ENCODE assay signal across 8 mouse cellular contexts in the genomic region with DNA sequence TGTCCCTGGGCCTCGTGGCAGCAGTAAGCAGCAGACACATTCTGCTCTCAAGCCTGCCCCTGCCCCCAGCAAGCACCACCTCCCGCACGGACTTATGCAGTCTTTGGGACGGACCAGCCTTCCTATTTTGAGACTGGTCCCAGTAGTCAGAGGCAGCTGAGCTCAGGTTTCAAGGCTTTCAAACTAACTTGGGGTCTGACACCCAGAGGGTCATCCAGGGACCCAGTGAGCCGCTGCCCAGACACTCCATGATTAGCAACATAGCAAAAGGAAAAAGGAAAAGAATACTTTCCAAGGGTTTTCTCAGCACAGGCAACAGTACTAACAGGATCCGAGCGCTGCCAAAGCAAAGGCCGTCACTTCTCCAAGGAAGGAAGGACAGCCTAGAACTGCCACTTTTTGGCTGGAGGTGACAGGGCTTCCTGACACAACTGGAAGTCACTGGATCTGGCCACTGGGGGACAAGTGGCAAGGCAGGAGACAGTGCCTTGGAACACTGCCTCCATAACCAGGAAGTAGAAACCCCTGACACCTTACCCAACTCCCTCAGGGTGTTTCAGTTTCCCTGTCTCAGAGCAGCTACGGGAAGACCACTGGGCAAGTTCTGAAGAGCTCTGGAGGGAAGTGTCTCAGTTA. TPM values are rescaled to one million over a fixed set of nuclear protein-coding genes. Genes with fewer than 3 reads are reported as not detected.
DNase-seq lines count a peak whose midpoint lies in the region; ATAC-seq lines count a peak whose summit lies in the region.

No protein-coding gene starts in this region.

- no peaks in the 10 kb centered on the region for H3K9me3 ChIP-seq in midbrain, embryonic 11.5 days (ENCODE audit: control insufficient read depth, low read length)
- no peaks in the 10 kb centered on the region for H3K9me3 ChIP-seq in midbrain, embryonic 14.5 days (ENCODE audit: control insufficient read depth, low read length)
- no peaks in the 10 kb centered on the region for H3K9me3 ChIP-seq in heart, embryonic 12.5 days (replicated peaks)
- H3K9me3 ChIP-seq in megakaryocyte, embryonic 14.5 days: no peaks in the 10 kb centered on the region

- ATAC-seq in midbrain, embryonic 11.5 days (ENCODE audit: low FRiP score): no peak
- ATAC-seq in midbrain, embryonic 14.5 days (ENCODE audit: low FRiP score, low TSS enrichment): no peak
- no peak for ATAC-seq in heart, embryonic 12.5 days (ENCODE audit: insufficient number of reproducible peaks, low FRiP score)

- H3K4me3 ChIP-seq in midbrain, embryonic 11.5 days (ENCODE audit: low read depth, low read length): no peak overlapping the region
- H3K4me3 ChIP-seq in midbrain, embryonic 14.5 days (replicated peaks; ENCODE audit: low read depth, low read length): no peak overlapping the region
- H3K4me3 ChIP-seq in heart, embryonic 12.5 days: no peak overlapping the region
- H3K4me3 ChIP-seq in megakaryocyte, embryonic 14.5 days (replicated peaks): peak overlapping the region; percentile 80

- 53% methylated on average over 9 of the region's 9 CpGs for WGBS in midbrain, embryonic 11.5 days
- WGBS in midbrain, embryonic 14.5 days: 57% methylated on average over 9 of the region's 9 CpGs
- 27% methylated on average over 9 of the region's 9 CpGs for WGBS in heart, embryonic 12.5 days

- H3K4me1 ChIP-seq in midbrain, embryonic 11.5 days (ENCODE audit: control insufficient read depth, insufficient read depth, low read length): peaks cover 19% of the 10 kb centered on the region
- H3K4me1 ChIP-seq in midbrain, embryonic 14.5 days (ENCODE audit: control insufficient read depth, insufficient read depth, low read length): peaks cover 14% of the 10 kb centered on the region; the same call in 1 of the 2 replicates
- H3K4me1 ChIP-seq in heart, embryonic 12.5 days (replicated peaks): peaks cover 79% of the 10 kb centered on the region
- H3K4me1 ChIP-seq in megakaryocyte, embryonic 14.5 days: peaks cover 64% of the 10 kb centered on the region

- no peak overlapping the region for H3K9ac ChIP-seq in midbrain, embryonic 11.5 days (ENCODE audit: low read length)
- no peak overlapping the region for H3K9ac ChIP-seq in midbrain, embryonic 14.5 days (replicated peaks; ENCODE audit: low read length)
- peak overlapping the region; percentile 42 for H3K9ac ChIP-seq in heart, embryonic 12.5 days

- no peaks in the 10 kb centered on the region for H3K27me3 ChIP-seq in midbrain, embryonic 11.5 days (ENCODE audit: control insufficient read depth, insufficient read depth, low read length)
- no peaks in the 10 kb centered on the region for H3K27me3 ChIP-seq in midbrain, embryonic 14.5 days (ENCODE audit: control insufficient read depth, insufficient read depth, low read length)
- no peaks in the 10 kb centered on the region for H3K27me3 ChIP-seq in heart, embryonic 12.5 days (replicated peaks)
- H3K27me3 ChIP-seq in megakaryocyte, embryonic 14.5 days (replicated peaks): peaks cover 6% of the 10 kb centered on the region

- no peak overlapping the region for H3K4me2 ChIP-seq in midbrain, embryonic 11.5 days
- no peak overlapping the region for H3K4me2 ChIP-seq in midbrain, embryonic 14.5 days (ENCODE audit: low read length)
- H3K4me2 ChIP-seq in heart, embryonic 12.5 days: no peak overlapping the region

- 0 out of 2 replicates have a peak overlapping the region, but pooled peaks have one; percentile 16 for H3K27ac ChIP-seq in midbrain, embryonic 11.5 days (ENCODE audit: low read depth, low read length)
- no peak overlapping the region for H3K27ac ChIP-seq in midbrain, embryonic 14.5 days (replicated peaks; ENCODE audit: low read depth, low read length)
- peak overlapping the region; percentile 99 for H3K27ac ChIP-seq in heart, embryonic 12.5 days (ENCODE audit: poor library complexity, severe bottlenecking)

- no peak for DNase-seq in midbrain, embryonic 11.5 days (ENCODE audit: low spot score, missing footprints)
- DNase-seq in midbrain, embryonic 14.5 days: no peak
- DNase-seq in kidney, postnatal 10 days: peak; percentile 61
- no peak for DNase-seq in B cell, adult 2 months
- no peak for DNase-seq in spleen, postnatal 4 days (ENCODE audit: low spot score in 2 of 2)
- DNase-seq in right cerebral cortex, postnatal 36 days (ENCODE audit: low spot score in 2 of 2): no peak

- no peaks in the 10 kb centered on the region for H3K36me3 ChIP-seq in midbrain, embryonic 11.5 days (ENCODE audit: control insufficient read depth, insufficient read depth, low read length)
- H3K36me3 ChIP-seq in midbrain, embryonic 14.5 days (ENCODE audit: control insufficient read depth, insufficient read depth, low read length): no peaks in the 10 kb centered on the region
- peaks cover 5% of the 10 kb centered on the region for H3K36me3 ChIP-seq in heart, embryonic 12.5 days
- H3K36me3 ChIP-seq in megakaryocyte, embryonic 14.5 days (replicated peaks; ENCODE audit: low read length): peaks cover 6% of the 10 kb centered on the region

RNA-seq across cellular contexts. Expression of gene Bmf, which starts 9.5 kb away (rescaled TPM):
- polyA plus RNA-seq in midbrain, embryonic 11.5 days (2014; fragmentation: Nextera tagmentation; extraction: Ambion mirVana): 1.8 and 2.8 TPM in 2 replicates
- polyA plus RNA-seq in midbrain, embryonic 14.5 days (2014; fragmentation: Nextera tagmentation; extraction: Ambion mirVana): 1.9 and 2.8 TPM in 2 replicates
- 2.0 and 2.7 TPM in 2 replicates for polyA plus RNA-seq in heart, embryonic 12.5 days (2016; fragmentation: Nextera tagmentation; extraction: Ambion mirVana)
- polyA plus RNA-seq in megakaryocyte, embryonic 14.5 days (2012; ENCODE audit: insufficient read depth, low replicate concordance): 6.3 and 11.4 TPM in 2 replicates

RNA-seq across cellular contexts. Expression of gene Bub1b, which starts 58.0 kb away (rescaled TPM):
- 115 and 122 TPM in 2 replicates for polyA plus RNA-seq in midbrain, embryonic 11.5 days (2014; fragmentation: Nextera tagmentation; extraction: Ambion mirVana)
- polyA plus RNA-seq in midbrain, embryonic 14.5 days (2014; fragmentation: Nextera tagmentation; extraction: Ambion mirVana): 8.4 and 19.7 TPM in 2 replicates
- polyA plus RNA-seq in heart, embryonic 12.5 days (2016; fragmentation: Nextera tagmentation; extraction: Ambion mirVana): 84.2 and 86.9 TPM in 2 replicates
- 1.9 and 5.4 TPM in 2 replicates for polyA plus RNA-seq in megakaryocyte, embryonic 14.5 days (2012; ENCODE audit: insufficient read depth, low replicate concordance)
